Mouse (Mus musculus): ENCODE data around the gene Lamb2. TPM values are rescaled to one million over a fixed set of nuclear protein-coding genes. Genes with fewer than 3 reads are reported as not detected.

Lamb2 gene
- total RNA-seq, 2 experiments from 2014 or later = 29.3 to 30.7 TPM

DNA sequence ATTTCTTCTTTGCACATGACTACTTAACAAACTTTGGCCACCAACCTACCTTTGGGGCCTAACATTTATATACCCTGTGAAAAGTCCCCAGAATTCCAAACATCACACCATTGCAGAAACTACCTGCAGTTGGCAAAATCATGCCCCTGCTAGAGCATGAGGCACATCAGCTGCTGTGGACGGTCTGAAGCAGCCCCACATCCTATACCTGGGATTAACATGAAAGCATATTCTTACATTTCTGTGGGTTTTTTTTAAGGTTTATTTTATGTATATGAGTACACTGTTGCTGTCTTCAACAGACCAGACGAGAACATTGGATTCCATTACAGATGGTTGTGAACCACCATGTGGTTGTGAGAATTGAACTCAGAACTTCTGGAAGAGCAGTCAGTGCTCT lies 13.3 kb upstream of the Lamb2 start:
- H3K4me3 ChIP-seq = no peak overlapping the region
- TF ChIP-seq CTCF (conservative IDR thresholded peaks at IDR 0.05) = no peak
- no peak for DNase-seq (ENCODE audit: low spot score in 2 of 2)
- H3K27ac ChIP-seq = no peak overlapping the region

DNA sequence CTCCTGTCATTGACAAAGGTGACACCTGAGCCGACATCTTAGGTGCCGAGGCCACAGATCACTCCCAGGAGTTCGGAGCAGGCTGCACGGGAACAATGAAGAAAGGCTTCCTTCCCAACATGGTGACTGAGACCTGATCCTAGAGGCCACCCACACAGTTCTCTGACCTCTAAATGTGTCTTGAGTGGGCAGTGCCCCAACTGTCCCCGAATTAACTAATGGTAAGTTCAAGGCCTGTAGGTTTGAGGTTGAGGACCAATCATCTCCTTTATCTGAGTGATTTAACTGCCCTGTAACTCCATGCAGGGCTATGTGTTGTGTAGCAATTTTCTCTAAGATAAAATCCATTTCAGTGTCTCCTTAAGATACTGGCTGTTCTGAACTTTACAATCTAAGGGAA lies 10.1 kb upstream of the Lamb2 start:
- TF ChIP-seq CTCF (conservative IDR thresholded peaks at IDR 0.05) = no peak
- Histone ChIP-seq H3K4me3 (no peak overlapping the region), H3K27ac (no peak overlapping the region)
- DNase-seq (ENCODE audit: low spot score in 2 of 2) = no peak

DNA sequence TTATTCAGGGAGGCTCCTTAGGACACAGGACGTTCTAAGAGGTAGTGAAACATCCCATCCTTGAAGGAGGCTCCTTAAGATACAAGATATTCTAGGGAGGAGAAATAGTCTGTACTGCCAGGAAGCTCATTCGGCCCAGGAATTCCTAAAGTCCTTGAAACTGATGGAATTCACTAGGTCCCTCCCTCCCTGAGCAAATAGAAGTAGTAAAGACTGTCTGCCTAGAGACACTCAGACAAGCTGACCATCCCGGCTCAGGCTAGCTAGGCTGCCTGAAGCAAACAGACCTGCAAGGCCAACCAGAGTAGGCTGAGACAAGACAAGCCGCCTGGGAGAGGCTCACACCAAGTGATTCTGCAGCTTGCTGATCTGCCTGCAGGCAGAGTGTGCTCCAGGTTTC lies 9.7 kb upstream of the Lamb2 start:
- Histone ChIP-seq H3K27ac (no peak overlapping the region), H3K4me3 (no peak overlapping the region)
- no peak for DNase-seq (ENCODE audit: low spot score in 2 of 2)
- TF ChIP-seq CTCF (conservative IDR thresholded peaks at IDR 0.05) = no peak

- TF ChIP-seq CTCF (conservative IDR thresholded peaks at IDR 0.05) = no peak
- H3K27ac ChIP-seq = no peak overlapping the region
Observed at GRCm38 (mm10) chr9:108474528-108474927, 5.0 kb upstream of the Lamb2 start.

DNA sequence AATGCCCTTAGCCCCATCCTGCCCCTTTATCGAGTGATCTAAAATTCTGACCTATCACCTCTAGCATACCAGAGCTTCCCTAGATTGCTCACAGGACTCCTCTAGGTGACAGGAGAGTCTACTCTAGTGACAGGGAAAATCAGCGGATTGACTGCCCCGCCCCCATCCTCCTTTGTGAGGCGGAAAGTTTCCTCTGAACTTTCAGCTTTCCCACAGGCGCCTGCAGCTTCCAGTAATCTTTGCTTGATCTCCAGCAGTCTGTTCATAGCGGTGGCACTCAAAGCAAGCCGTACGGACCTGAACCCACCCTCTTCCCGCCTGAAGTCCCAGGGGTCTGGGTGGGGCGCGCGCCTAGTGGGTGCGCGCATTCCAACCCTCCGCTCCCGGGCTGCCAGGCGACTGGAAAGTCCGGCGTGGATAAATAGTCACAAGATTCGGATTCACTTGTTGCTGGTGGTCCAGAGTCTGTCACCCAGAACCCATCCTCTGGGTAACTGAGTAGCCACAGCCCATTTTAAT lies 839 bp upstream of the Lamb2 start:
- DNase-seq (ENCODE audit: low spot score in 2 of 2) = no peak
- no peak for TF ChIP-seq CTCF (conservative IDR thresholded peaks at IDR 0.05)

More at GRCm38 (mm10) chr9:108474528-108474927, 5.0 kb upstream of the Lamb2 start:
- no peak for DNase-seq (ENCODE audit: low spot score in 2 of 2)
- no peak overlapping the region for H3K4me3 ChIP-seq

GRCm38 (mm10) chr9:108479241-108479640 lies 295 bp upstream of the Lamb2 start:
- TF ChIP-seq CTCF (conservative IDR thresholded peaks at IDR 0.05) = no peak
- peak overlapping the region; percentile 83 for H3K27ac ChIP-seq
- H3K4me3 ChIP-seq = peak overlapping the region; percentile 51
- DNase-seq (ENCODE audit: low spot score in 2 of 2) = no peak

More for the DNA sequence above, 839 bp upstream of the Lamb2 start:
- H3K27ac ChIP-seq = peak overlapping the region; percentile 83
- H3K4me3 ChIP-seq = peak overlapping the region; percentile 42

DNA sequence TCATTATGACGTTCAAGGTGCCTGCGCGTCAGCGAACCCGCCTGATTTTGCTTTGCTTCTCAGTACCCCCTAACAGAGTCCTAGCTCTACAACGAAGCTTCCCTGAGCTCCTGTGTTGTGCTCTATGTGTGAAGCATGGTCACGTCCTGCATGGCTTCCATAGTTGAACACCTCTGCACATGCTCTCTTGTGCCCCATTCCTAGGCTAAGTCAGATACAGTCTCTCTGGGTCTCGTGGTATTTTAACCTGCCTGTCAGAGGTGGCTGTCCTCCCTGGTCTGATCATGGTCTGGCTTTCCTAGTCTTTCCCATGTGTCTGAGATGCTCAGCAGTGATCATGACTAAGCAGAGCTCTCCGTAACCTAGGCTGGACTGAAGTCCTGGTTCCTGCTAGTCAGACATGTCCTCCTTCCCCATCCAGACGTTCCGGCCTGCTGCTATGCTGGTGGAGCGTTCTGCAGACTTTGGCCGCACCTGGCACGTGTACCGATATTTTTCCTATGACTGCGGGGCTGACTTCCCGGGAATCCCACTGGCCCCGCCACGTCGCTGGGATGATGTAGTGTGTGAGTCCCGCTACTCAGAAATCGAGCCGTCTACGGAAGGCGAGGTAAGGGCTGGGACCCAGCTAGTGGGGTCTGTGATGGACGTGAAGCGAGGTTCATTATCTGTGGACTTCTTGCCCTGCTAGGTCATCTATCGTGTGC lies 1.4 kb downstream of the Lamb2 start:
- peak overlapping the region; percentile 51; the same call in 1 of the 2 replicates for H3K4me3 ChIP-seq

GRCm38 (mm10) chr9:108481520-108482210 lies 2.1 kb downstream of the Lamb2 start:
- DNase-seq (ENCODE audit: low spot score in 2 of 2) = no peak
- H3K27ac ChIP-seq = no peak overlapping the region
- H3K4me3 ChIP-seq = no peak overlapping the region
- TF ChIP-seq CTCF (conservative IDR thresholded peaks at IDR 0.05) = no peak

More for the DNA sequence above, 1.4 kb downstream of the Lamb2 start:
- H3K27ac ChIP-seq = no peak overlapping the region
- TF ChIP-seq CTCF (conservative IDR thresholded peaks at IDR 0.05) = no peak
- no peak for DNase-seq (ENCODE audit: low spot score in 2 of 2)

- no peak for DNase-seq (ENCODE audit: low spot score in 2 of 2)
- no peak overlapping the region for H3K27ac ChIP-seq
- H3K4me3 ChIP-seq = no peak overlapping the region
- TF ChIP-seq CTCF (conservative IDR thresholded peaks at IDR 0.05) = no peak
Observed at GRCm38 (mm10) chr9:108483051-108483790, 3.7 kb downstream of the Lamb2 start.

DNA sequence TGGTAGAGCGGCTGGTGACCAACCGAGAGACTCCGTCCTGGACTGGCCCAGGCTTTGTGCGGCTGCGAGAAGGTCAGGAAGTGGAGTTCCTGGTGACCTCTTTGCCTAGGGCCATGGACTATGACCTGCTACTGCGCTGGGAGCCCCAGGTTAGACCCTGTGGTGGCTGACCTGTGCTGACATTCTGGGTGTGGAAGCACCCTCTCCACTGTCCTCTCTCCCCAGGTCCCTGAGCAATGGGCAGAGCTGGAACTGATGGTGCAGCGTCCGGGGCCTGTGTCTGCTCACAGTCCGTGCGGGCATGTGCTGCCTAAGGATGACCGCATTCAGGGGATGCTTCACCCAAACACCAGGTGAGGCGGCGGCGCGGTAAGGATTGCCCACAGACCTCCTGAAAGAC lies 4.5 kb downstream of the Lamb2 start:
- H3K27ac ChIP-seq = no peak overlapping the region
- H3K4me3 ChIP-seq = no peak overlapping the region
- DNase-seq (ENCODE audit: low spot score in 2 of 2) = no peak
- no peak for TF ChIP-seq CTCF (conservative IDR thresholded peaks at IDR 0.05)

- Histone ChIP-seq H3K4me3 (no peak overlapping the region), H3K27ac (no peak overlapping the region)
- TF ChIP-seq CTCF (conservative IDR thresholded peaks at IDR 0.05) = no peak
- no peak for DNase-seq (ENCODE audit: low spot score in 2 of 2)
Observed at GRCm38 (mm10) chr9:108485301-108485875, 5.9 kb downstream of the Lamb2 start.

GRCm38 (mm10) chr9:108486973-108487530 lies 7.5 kb downstream of the Lamb2 start:
- DNase-seq (ENCODE audit: low spot score in 2 of 2) = no peak
- no peak overlapping the region for H3K4me3 ChIP-seq
- no peak for TF ChIP-seq CTCF (conservative IDR thresholded peaks at IDR 0.05)

More at GRCm38 (mm10) chr9:108486973-108487530, 7.5 kb downstream of the Lamb2 start:
- H3K27ac ChIP-seq = no peak overlapping the region
